Mouse (Mus musculus): ENCODE data around the gene Mbd3. TPM values are rescaled to one million over a fixed set of nuclear protein-coding genes. Genes with fewer than 3 reads are reported as not detected.

Mbd3 gene
- total and polyA plus RNA-seq, 2 experiments from 2014 or later = 43.9 to 196 TPM

GRCm38 (mm10) chr10:80343425-80343895 is 55.9 kb downstream of the Mbd3 start:
- H3K9me3 ChIP-seq (ENCODE audit: low read length) = no peaks in the 10 kb centered on the region
- peak overlapping the region; percentile 33 for H3K4me3 ChIP-seq (ENCODE audit: low read depth, low read length)
- DNase-seq = no peak
- H3K9ac ChIP-seq = 0 out of 2 replicates have a peak overlapping the region, but pooled peaks have one; percentile 18
- H3K36me3 ChIP-seq (ENCODE audit: insufficient read depth) = no peaks in the 10 kb centered on the region
- H3K4me2 ChIP-seq (ENCODE audit: low read depth) = peak overlapping the region; percentile 49
- peaks cover 75% of the 10 kb centered on the region for H3K27me3 ChIP-seq (ENCODE audit: insufficient read depth, low read length)
- no peak for TF ChIP-seq CTCF (IDR thresholded peaks at IDR 0.05; ENCODE audit: low read depth)
- 30% methylated on average over 13 of the region's 13 CpGs for WGBS
- H3K27ac ChIP-seq (ENCODE audit: low read depth, low read length) = no peak overlapping the region
- peaks cover 7% of the 10 kb centered on the region; the same call in 1 of the 2 replicates for H3K4me1 ChIP-seq (ENCODE audit: insufficient read depth)
- no peak for ATAC-seq

GRCm38 (mm10) chr10:80342749-80343424 is 56.5 kb downstream of the Mbd3 start:
- H3K9ac ChIP-seq = 0 out of 2 replicates have a peak overlapping the region, but pooled peaks have one; percentile 18
- H3K4me1 ChIP-seq (ENCODE audit: insufficient read depth) = peaks cover 7% of the 10 kb centered on the region; the same call in 1 of the 2 replicates
- WGBS = under 1% methylated on average over 29 of the region's 33 CpGs
- H3K9me3 ChIP-seq (ENCODE audit: low read length) = no peaks in the 10 kb centered on the region
- H3K36me3 ChIP-seq (ENCODE audit: insufficient read depth) = no peaks in the 10 kb centered on the region
- ATAC-seq = peak; percentile 86
- no peak overlapping the region for H3K27ac ChIP-seq (ENCODE audit: low read depth, low read length)
- peak; percentile 79 for DNase-seq
- H3K4me2 ChIP-seq (ENCODE audit: low read depth) = peak overlapping the region; percentile 49
- no peak for TF ChIP-seq CTCF (IDR thresholded peaks at IDR 0.05; ENCODE audit: low read depth)
- H3K4me3 ChIP-seq (ENCODE audit: low read depth, low read length) = peak overlapping the region; percentile 33
- peaks cover 70% of the 10 kb centered on the region for H3K27me3 ChIP-seq (ENCODE audit: insufficient read depth, low read length)

Small RNA genes within 50 kb of the gene (microRNA-seq; reads per million reads assigned to microRNA genes)
- 0 reads per million in 2 experiments for gene Gm22721

Other genes with a start within 250 kb of the Mbd3 start
- gene Cirbp, start 233.6 kb downstream of the Mbd3 start, total RNA-seq (2014; rRNA removed) = 345 and 424 TPM in 2 replicates
- 834 and 838 TPM in 2 replicates for gene Cirbp, start 233.6 kb downstream of the Mbd3 start, polyA plus RNA-seq (2015; fragmentation: Nextera tagmentation; extraction: Ambion mirVana)
- 4.2 and 5.0 TPM in 2 replicates for gene 1600002K03Rik, start 226.6 kb downstream of the Mbd3 start, total RNA-seq (2014; rRNA removed)
- 5.0 and 6.0 TPM in 2 replicates for gene 1600002K03Rik, start 226.6 kb downstream of the Mbd3 start, polyA plus RNA-seq (2015; fragmentation: Nextera tagmentation; extraction: Ambion mirVana)
- gene Efna2, start 220.1 kb downstream of the Mbd3 start, total RNA-seq (2014; rRNA removed) = 29.0 and 30.9 TPM in 2 replicates
- 30.6 and 31.3 TPM in 2 replicates for gene Efna2, start 220.1 kb downstream of the Mbd3 start, polyA plus RNA-seq (2015; fragmentation: Nextera tagmentation; extraction: Ambion mirVana)
- 57.6 and 60.7 TPM in 2 replicates for gene Mum1, start 173.1 kb downstream of the Mbd3 start, total RNA-seq (2014; rRNA removed)
- 41.1 and 50.4 TPM in 2 replicates for gene Mum1, start 173.1 kb downstream of the Mbd3 start, polyA plus RNA-seq (2015; fragmentation: Nextera tagmentation; extraction: Ambion mirVana)
- gene Ndufs7, start 150.4 kb downstream of the Mbd3 start, total RNA-seq (2014; rRNA removed) = 162 and 212 TPM in 2 replicates
- gene Ndufs7, start 150.4 kb downstream of the Mbd3 start, polyA plus RNA-seq (2015; fragmentation: Nextera tagmentation; extraction: Ambion mirVana) = 343 and 394 TPM in 2 replicates
- 15.2 and 18.2 TPM in 2 replicates for gene Gamt, start 138.5 kb downstream of the Mbd3 start, total RNA-seq (2014; rRNA removed)
- 20.8 and 21.8 TPM in 2 replicates for gene Gamt, start 138.5 kb downstream of the Mbd3 start, polyA plus RNA-seq (2015; fragmentation: Nextera tagmentation; extraction: Ambion mirVana)
- 120 and 122 TPM in 2 replicates for gene Dazap1, start 138.1 kb downstream of the Mbd3 start, total RNA-seq (2014; rRNA removed)
- gene Dazap1, start 138.1 kb downstream of the Mbd3 start, polyA plus RNA-seq (2015; fragmentation: Nextera tagmentation; extraction: Ambion mirVana) = 42.4 and 46.1 TPM in 2 replicates
- gene Rps15, start 107.1 kb downstream of the Mbd3 start, total RNA-seq (2014; rRNA removed) = 1,181 and 1,718 TPM in 2 replicates
- 681 and 897 TPM in 2 replicates for gene Rps15, start 107.1 kb downstream of the Mbd3 start, polyA plus RNA-seq (2015; fragmentation: Nextera tagmentation; extraction: Ambion mirVana)
- 309 and 328 TPM in 2 replicates for gene Apc2, start 103.6 kb downstream of the Mbd3 start, total RNA-seq (2014; rRNA removed)
- 85.3 and 112 TPM in 2 replicates for gene Apc2, start 103.6 kb downstream of the Mbd3 start, polyA plus RNA-seq (2015; fragmentation: Nextera tagmentation; extraction: Ambion mirVana)
- 19.2 and 22.8 TPM in 2 replicates for gene 2310011J03Rik, start 79.0 kb downstream of the Mbd3 start, total RNA-seq (2014; rRNA removed)
- 32.4 and 35.6 TPM in 2 replicates for gene 2310011J03Rik, start 79.0 kb downstream of the Mbd3 start, polyA plus RNA-seq (2015; fragmentation: Nextera tagmentation; extraction: Ambion mirVana)
- gene Pcsk4, start 70.1 kb downstream of the Mbd3 start, total RNA-seq (2014; rRNA removed) = 3.4 and 3.8 TPM in 2 replicates
- 7.4 TPM in 2 replicates for gene Pcsk4, start 70.1 kb downstream of the Mbd3 start, polyA plus RNA-seq (2015; fragmentation: Nextera tagmentation; extraction: Ambion mirVana)
- gene Reep6, start 69.6 kb downstream of the Mbd3 start, total RNA-seq (2014; rRNA removed) = 1.8 and 2.7 TPM in 2 replicates
- gene Reep6, start 69.6 kb downstream of the Mbd3 start, polyA plus RNA-seq (2015; fragmentation: Nextera tagmentation; extraction: Ambion mirVana) = 5.1 and 6.4 TPM in 2 replicates
- gene Adamtsl5, start 51.1 kb downstream of the Mbd3 start, total RNA-seq (2014; rRNA removed) = 0.31 and 0.33 TPM in 2 replicates
- gene Adamtsl5, start 51.1 kb downstream of the Mbd3 start, polyA plus RNA-seq (2015; fragmentation: Nextera tagmentation; extraction: Ambion mirVana) = 0.70 and 0.81 TPM in 2 replicates
- 8.3 and 12.9 TPM in 2 replicates for gene Plk5, start 43.1 kb downstream of the Mbd3 start, total RNA-seq (2014; rRNA removed)
- 4.6 and 7.4 TPM in 2 replicates for gene Plk5, start 43.1 kb downstream of the Mbd3 start, polyA plus RNA-seq (2015; fragmentation: Nextera tagmentation; extraction: Ambion mirVana)
- 107 and 120 TPM in 2 replicates for gene Mex3d, start 11.9 kb downstream of the Mbd3 start, total RNA-seq (2014; rRNA removed)
- gene Mex3d, start 11.9 kb downstream of the Mbd3 start, polyA plus RNA-seq (2015; fragmentation: Nextera tagmentation; extraction: Ambion mirVana) = 18.3 and 18.4 TPM in 2 replicates
- gene Uqcr11, start 7.3 kb upstream of the Mbd3 start, total RNA-seq (2014; rRNA removed) = 230 and 424 TPM in 2 replicates
- gene Uqcr11, start 7.3 kb upstream of the Mbd3 start, polyA plus RNA-seq (2015; fragmentation: Nextera tagmentation; extraction: Ambion mirVana) = 688 and 881 TPM in 2 replicates
- 69.0 and 91.4 TPM in 2 replicates for gene Tcf3, start 34.1 kb upstream of the Mbd3 start, total RNA-seq (2014; rRNA removed)
- 34.3 and 36.1 TPM in 2 replicates for gene Tcf3, start 34.1 kb upstream of the Mbd3 start, polyA plus RNA-seq (2015; fragmentation: Nextera tagmentation; extraction: Ambion mirVana)
- 0.62 and 1.9 TPM in 2 replicates for gene Onecut3, start 95.3 kb upstream of the Mbd3 start, total RNA-seq (2014; rRNA removed)
- gene Onecut3, start 95.3 kb upstream of the Mbd3 start, polyA plus RNA-seq (2015; fragmentation: Nextera tagmentation; extraction: Ambion mirVana) = 0.03 and 0.18 TPM in 2 replicates
- 0.05 and 0.38 TPM in 2 replicates for gene Atp8b3, start 139.6 kb upstream of the Mbd3 start, total RNA-seq (2014; rRNA removed)
- 0.16 and 0.46 TPM in 2 replicates for gene Atp8b3, start 139.6 kb upstream of the Mbd3 start, polyA plus RNA-seq (2015; fragmentation: Nextera tagmentation; extraction: Ambion mirVana)
- gene Rexo1, start 162.0 kb upstream of the Mbd3 start, total RNA-seq (2014; rRNA removed) = 40.3 and 41.9 TPM in 2 replicates
- 27.9 and 30.5 TPM in 2 replicates for gene Rexo1, start 162.0 kb upstream of the Mbd3 start, polyA plus RNA-seq (2015; fragmentation: Nextera tagmentation; extraction: Ambion mirVana)
- 17.9 and 18.7 TPM in 2 replicates for gene Klf16, start 177.8 kb upstream of the Mbd3 start, total RNA-seq (2014; rRNA removed)
- 13.3 and 14.1 TPM in 2 replicates for gene Klf16, start 177.8 kb upstream of the Mbd3 start, polyA plus RNA-seq (2015; fragmentation: Nextera tagmentation; extraction: Ambion mirVana)
- gene Abhd17a, start 190.8 kb upstream of the Mbd3 start, total RNA-seq (2014; rRNA removed) = 156 and 201 TPM in 2 replicates
- 154 and 155 TPM in 2 replicates for gene Abhd17a, start 190.8 kb upstream of the Mbd3 start, polyA plus RNA-seq (2015; fragmentation: Nextera tagmentation; extraction: Ambion mirVana)
- gene Scamp4, start 203.3 kb upstream of the Mbd3 start, total RNA-seq (2014; rRNA removed) = 21.0 and 24.1 TPM in 2 replicates
- 86.8 and 87.9 TPM in 2 replicates for gene Scamp4, start 203.3 kb upstream of the Mbd3 start, polyA plus RNA-seq (2015; fragmentation: Nextera tagmentation; extraction: Ambion mirVana)
- 3.0 and 4.9 TPM in 2 replicates for gene Adat3, start 203.3 kb upstream of the Mbd3 start, total RNA-seq (2014; rRNA removed)
- gene Adat3, start 203.3 kb upstream of the Mbd3 start, polyA plus RNA-seq (2015; fragmentation: Nextera tagmentation; extraction: Ambion mirVana) = 4.2 and 4.5 TPM in 2 replicates
- 1.2 and 2.7 TPM in 2 replicates for gene Gm49322, start 206.5 kb upstream of the Mbd3 start, total RNA-seq (2014; rRNA removed)
- 0.58 and 0.69 TPM in 2 replicates for gene Gm49322, start 206.5 kb upstream of the Mbd3 start, polyA plus RNA-seq (2015; fragmentation: Nextera tagmentation; extraction: Ambion mirVana)
- 127 and 135 TPM in 2 replicates for gene Csnk1g2, start 223.3 kb upstream of the Mbd3 start, total RNA-seq (2014; rRNA removed)
- gene Csnk1g2, start 223.3 kb upstream of the Mbd3 start, polyA plus RNA-seq (2015; fragmentation: Nextera tagmentation; extraction: Ambion mirVana) = 91.8 and 94.1 TPM in 2 replicates